Mouse (Mus musculus) C2C12 (cell line): ENCODE data around the gene Inpp5f. TPM values are rescaled to one million over a fixed set of nuclear protein-coding genes. Genes with fewer than 3 reads are reported as not detected.

Source experiments
- H3K27me3 ChIP-seq: one replicate; pipeline ENCODE4 v1.6.1; 2011; ENCODE audit not compliant: control insufficient read depth, insufficient read depth, insufficient read length
- H3K36me3 ChIP-seq: one replicate; pipeline ENCODE4 v1.6.1; 2011; ENCODE audit not compliant: control insufficient read depth, insufficient read depth
- H3K4me3 ChIP-seq: one replicate; pipeline ENCODE4 v1.5.1; 2011; ENCODE audit warnings: mild to moderate bottlenecking, control low read depth; ENCODE audit not compliant: poor library complexity, insufficient read depth, severe bottlenecking
- H3K79me2 ChIP-seq: one replicate; pipeline ENCODE4 v1.6.1; 2011; ENCODE audit not compliant: control insufficient read depth, insufficient read depth
- H3K79me3 ChIP-seq: one replicate; pipeline ENCODE4 v1.6.1; 2011; ENCODE audit warnings: low read depth, control low read depth
- H3ac ChIP-seq: one replicate; pipeline ENCODE3; 2011; ENCODE audit warnings: low read depth; ENCODE audit not compliant: control insufficient read depth, insufficient read length
- CEBPB ChIP-seq: IDR thresholded peaks from one replicate; pipeline ENCODE4 v1.6.1; 2011; ENCODE audit warnings: low read depth, mild to moderate bottlenecking, control low read depth, moderate library complexity
- CTCF ChIP-seq: IDR thresholded peaks from one replicate; pipeline ENCODE4 v1.5.1; 2011; ENCODE audit not compliant: control insufficient read depth, insufficient read depth, insufficient read length
- FOSL1 ChIP-seq: IDR thresholded peaks from one replicate; pipeline ENCODE4 v1.8.0; 2011; ENCODE audit warnings: mild to moderate bottlenecking, low read length; ENCODE audit not compliant: poor library complexity, insufficient read depth, severe bottlenecking
- MAX ChIP-seq: IDR thresholded peaks from one replicate; pipeline ENCODE4 v1.6.1; 2011; ENCODE audit warnings: mild to moderate bottlenecking, control low read depth
- MYOD1 ChIP-seq: IDR thresholded peaks from one replicate; pipeline ENCODE4 v1.6.1; 2011; ENCODE audit warnings: low read depth; ENCODE audit not compliant: control insufficient read depth, insufficient read length
- MYOG ChIP-seq: IDR thresholded peaks from one replicate; pipeline ENCODE4 v1.6.1; 2011; ENCODE audit not compliant: control insufficient read depth, insufficient read length; ENCODE audit errors: extremely low read depth
- USF1 ChIP-seq: IDR thresholded peaks from one replicate; pipeline ENCODE4 v1.6.1; 2011; ENCODE audit warnings: low read depth, mild to moderate bottlenecking, control low read depth, moderate library complexity
- polyA plus RNA-seq: library from polyadenylated mRNA; unstranded; fragments of >200 nt; fragmentation: generic; extraction: Trizol; gene quantifications from one replicate; pipeline ENCODE4 v1.2.1, GENCODE M21; 2012; ENCODE audit warnings: missing spikeins

The Inpp5f gene
- polyA plus RNA-seq, 1 experiment, result 6.1 TPM

- H3K79me2 ChIP-seq, result peaks cover 32% of the 10 kb centered on the region
- TF ChIP-seq USF1 (no peak), CEBPB (no peak), MYOG (no peak), MYOD1 (no peak), MAX (no peak), CTCF (no peak), FOSL1 (no peak)
- H3ac ChIP-seq, result peak overlapping the region; percentile 34
- H3K79me3 ChIP-seq, result peaks cover 12% of the 10 kb centered on the region
- H3K27me3 ChIP-seq, result no peaks in the 10 kb centered on the region
- no peak overlapping the region for H3K4me3 ChIP-seq
- no peaks in the 10 kb centered on the region for H3K36me3 ChIP-seq
Observed at GRCm38 (mm10) chr7:128610490-128610889, 638 bp upstream of the Inpp5f start.

DNA sequence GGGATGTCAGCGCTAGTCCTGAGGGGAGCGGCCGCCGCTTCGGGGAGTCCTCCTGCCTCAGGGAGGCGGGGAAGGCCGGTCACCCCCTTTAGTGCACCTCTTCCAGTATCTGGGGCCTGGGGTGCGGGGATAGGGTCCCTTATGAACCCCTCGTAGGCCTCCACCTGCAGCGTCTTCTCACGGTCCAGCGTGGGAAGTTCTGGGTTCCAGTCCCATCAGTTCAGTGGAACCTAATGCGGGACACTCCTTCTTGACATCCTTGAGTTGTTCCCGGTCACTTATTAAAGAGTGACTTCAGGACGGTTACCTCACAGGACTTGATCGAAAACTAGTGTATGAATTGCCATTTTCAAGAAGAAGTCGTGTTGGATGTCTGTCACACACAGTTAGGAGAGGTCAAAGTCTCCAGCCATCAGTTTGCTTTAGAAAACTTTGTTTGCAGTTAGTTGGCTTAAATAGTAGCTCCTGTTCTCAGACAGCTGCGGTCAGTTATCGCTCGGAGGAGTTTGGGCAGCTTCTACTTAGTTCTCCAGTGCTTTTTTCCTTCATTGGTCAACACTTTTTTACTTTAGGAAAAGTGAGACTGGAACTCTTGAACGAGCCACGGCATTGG is 777 bp downstream of the Inpp5f start:
- H3K79me3 ChIP-seq, result peaks cover 12% of the 10 kb centered on the region
- no peaks in the 10 kb centered on the region for H3K27me3 ChIP-seq
- H3K79me2 ChIP-seq, result peaks cover 41% of the 10 kb centered on the region
- peak overlapping the region; percentile 63 for H3K4me3 ChIP-seq
- H3K36me3 ChIP-seq, result no peaks in the 10 kb centered on the region
- H3ac ChIP-seq, result peak overlapping the region; percentile 92
- TF ChIP-seq FOSL1 (no peak), MAX (no peak), MYOG (no peak), CTCF (no peak), CEBPB (no peak), MYOD1 (no peak), USF1 (no peak)

GRCm38 (mm10) chr7:128612521-128613181 is 1.5 kb downstream of the Inpp5f start:
- no peak overlapping the region for H3K4me3 ChIP-seq
- H3K79me2 ChIP-seq, result peaks cover 49% of the 10 kb centered on the region
- no peaks in the 10 kb centered on the region for H3K27me3 ChIP-seq
- H3ac ChIP-seq, result no peak overlapping the region
- no peaks in the 10 kb centered on the region for H3K36me3 ChIP-seq
- TF ChIP-seq CEBPB, result no peak
- no peak for TF ChIP-seq CTCF
- no peak for TF ChIP-seq MYOD1
- TF ChIP-seq FOSL1, result no peak
- no peak for TF ChIP-seq MYOG
- H3K79me3 ChIP-seq, result peaks cover 12% of the 10 kb centered on the region

DNA sequence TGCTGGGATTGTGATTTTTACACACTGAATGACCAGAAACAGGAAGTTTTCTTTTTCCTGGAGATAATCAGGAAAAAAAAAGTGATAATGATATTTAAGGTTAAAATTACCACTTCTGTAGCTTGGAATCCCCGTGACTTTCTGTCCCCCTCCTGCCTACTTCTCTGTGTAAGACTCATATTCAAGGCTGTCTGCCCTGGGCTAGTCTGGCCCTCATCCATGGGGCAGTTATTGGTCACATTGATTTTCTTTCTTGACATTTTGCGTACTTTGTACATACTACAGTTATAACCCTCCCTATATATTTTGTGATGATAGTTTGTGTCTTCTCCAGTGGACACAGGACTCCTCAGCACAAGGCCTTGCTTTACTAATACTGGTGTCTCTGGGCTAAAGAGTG is 2.5 kb downstream of the Inpp5f start:
- Histone ChIP-seq H3K4me3 (no peak overlapping the region), H3ac (no peak overlapping the region), H3K27me3 (no peaks in the 10 kb centered on the region), H3K79me2 (peaks cover 51% of the 10 kb centered on the region), H3K36me3 (no peaks in the 10 kb centered on the region), H3K79me3 (peaks cover 12% of the 10 kb centered on the region)
- TF ChIP-seq CTCF (no peak), MYOD1 (no peak)

DNA sequence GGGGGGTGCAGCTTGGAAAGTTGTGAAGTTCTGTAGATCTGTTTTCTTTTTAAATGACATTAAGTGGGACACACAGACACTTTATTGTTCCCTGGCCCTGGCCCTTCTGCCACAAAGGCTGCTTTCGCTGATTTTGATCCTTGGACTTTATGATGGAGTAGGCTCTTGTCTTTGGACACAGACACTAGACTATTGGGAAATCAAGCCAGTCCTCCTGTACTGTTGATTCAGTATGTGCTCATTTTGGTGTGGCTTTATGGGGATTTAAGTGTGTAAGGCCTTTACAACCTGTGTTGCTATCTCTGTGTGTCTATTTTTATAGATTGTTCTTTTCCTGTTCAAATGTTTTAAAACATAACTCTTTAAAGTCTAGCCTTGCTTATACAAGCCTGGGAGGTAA is 6.5 kb downstream of the Inpp5f start:
- TF ChIP-seq CEBPB (no peak), CTCF (no peak), MYOD1 (no peak), USF1 (no peak), MYOG (no peak), FOSL1 (no peak), MAX (no peak)
- Histone ChIP-seq H3K79me3 (peaks cover 12% of the 10 kb centered on the region), H3K36me3 (no peaks in the 10 kb centered on the region), H3ac (no peak overlapping the region), H3K79me2 (peaks cover 48% of the 10 kb centered on the region), H3K4me3 (no peak overlapping the region), H3K27me3 (no peaks in the 10 kb centered on the region)

DNA sequence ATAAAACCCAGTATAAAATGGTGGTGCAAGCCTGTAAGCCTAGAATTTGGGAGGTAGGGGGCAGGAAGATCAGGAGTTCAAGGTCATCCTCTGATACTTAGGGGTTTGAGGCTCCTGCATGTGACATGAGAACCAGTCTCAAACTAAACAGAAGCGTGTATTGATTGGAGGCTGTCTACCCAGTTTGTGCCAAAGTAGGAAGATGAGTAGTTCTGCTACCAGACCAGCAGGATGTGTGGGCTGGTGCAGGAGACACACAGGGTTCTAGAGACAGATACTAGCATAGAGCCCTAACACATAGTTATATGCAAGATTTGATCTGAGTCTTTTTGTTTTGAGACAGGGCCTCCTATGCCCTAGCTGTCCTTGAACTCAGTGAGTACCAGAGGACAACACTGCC is 9.1 kb downstream of the Inpp5f start:
- TF ChIP-seq MYOG, result no peak
- no peak for TF ChIP-seq MYOD1
- no peak for TF ChIP-seq USF1
- no peak for TF ChIP-seq CEBPB
- TF ChIP-seq MAX, result no peak
- TF ChIP-seq CTCF, result no peak
- TF ChIP-seq FOSL1, result no peak

More for the DNA sequence above, 9.1 kb downstream of the Inpp5f start:
- Histone ChIP-seq H3K79me2 (peaks cover 49% of the 10 kb centered on the region), H3K4me3 (no peak overlapping the region), H3K27me3 (no peaks in the 10 kb centered on the region), H3K36me3 (no peaks in the 10 kb centered on the region), H3K79me3 (peaks cover 8% of the 10 kb centered on the region), H3ac (no peak overlapping the region)
